Mouse (Mus musculus): ENCODE measurements at regions not wholly inside any gene's neighbourhood (a gene's known extent, or its start where the extent isn't known, plus 50 kb on each side); places are given as distances from the start of the nearest gene placed in this dataset.

DNA sequence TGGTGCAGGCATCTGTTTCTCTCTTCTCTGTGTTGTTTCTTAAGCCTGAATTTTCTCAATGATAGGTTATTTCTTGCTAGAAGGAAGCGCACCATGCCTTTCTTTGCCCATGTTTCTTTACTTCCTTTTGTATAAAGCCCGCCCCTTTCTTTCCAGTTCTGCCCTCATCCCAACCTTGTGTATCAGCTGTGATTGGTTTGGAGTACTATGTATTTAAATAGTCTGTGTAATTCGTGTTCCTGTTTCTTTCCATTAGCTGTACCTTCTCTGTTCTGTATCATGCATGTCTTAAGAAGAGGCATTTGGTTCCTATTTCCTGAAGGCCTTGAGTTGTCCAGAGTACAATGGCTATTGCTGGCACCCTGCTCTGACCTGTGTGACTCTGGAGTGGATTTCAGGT lies 166.9 kb downstream of the Kcnrg start:
- Histone ChIP-seq H3K4me2 (ENCODE audit: low read depth, low read length, poor library complexity, severe bottlenecking) (no peak overlapping the region), H3K4me1 (ENCODE audit: insufficient read depth, low read length) (no peaks in the 10 kb centered on the region), H3K9ac (replicated peaks; ENCODE audit: low read length, poor library complexity, severe bottlenecking) (no peak overlapping the region), H3K27ac (ENCODE audit: low read depth, low read length) (no peak overlapping the region), H3K36me3 (ENCODE audit: insufficient read depth, low read length) (no peaks in the 10 kb centered on the region), H3K27me3 (ENCODE audit: insufficient read depth, low read length) (no peaks in the 10 kb centered on the region), H3K4me3 (ENCODE audit: low read depth, low read length) (no peak overlapping the region), H3K9me3 (ENCODE audit: low read length) (no peaks in the 10 kb centered on the region)
- ATAC-seq (ENCODE audit: low FRiP score) (no peak), DNase-seq (ENCODE audit: low spot score) (no peak)
- no peak for TF ChIP-seq CTCF (IDR thresholded peaks at IDR 0.05)
- WGBS: 87% methylated on average over 3 of the region's 3 CpGs

GRCm38 (mm10) chr14:61778618-61779017 lies 171.4 kb downstream of the Kcnrg start:
- 83% methylated on average over 5 of the region's 5 CpGs for WGBS
- ATAC-seq (ENCODE audit: low FRiP score): no peak
- no peak for TF ChIP-seq CTCF (IDR thresholded peaks at IDR 0.05)

DNA sequence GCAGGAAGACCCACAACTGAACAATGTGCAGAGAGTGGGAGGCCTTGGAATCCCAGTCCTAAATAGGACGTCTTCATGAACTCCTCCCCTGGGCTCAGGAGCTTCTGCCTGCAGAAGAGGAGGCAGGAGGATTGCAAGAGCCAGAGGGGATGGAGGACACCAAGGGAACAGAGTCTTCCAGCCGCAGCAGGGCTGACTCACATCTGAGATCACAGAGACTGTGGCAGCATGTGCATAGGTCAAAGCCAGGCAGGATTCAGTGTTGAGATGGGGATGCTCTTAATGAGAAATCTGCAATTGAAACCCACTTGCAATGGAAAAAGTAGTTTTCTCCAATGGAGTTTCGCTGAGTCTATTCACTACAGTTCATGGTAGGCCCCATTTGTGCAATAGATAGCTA lies 175.9 kb downstream of the Kcnrg start:
- no peak for TF ChIP-seq CTCF (IDR thresholded peaks at IDR 0.05)
- Histone ChIP-seq H3K4me1 (ENCODE audit: insufficient read depth, low read length) (no peaks in the 10 kb centered on the region), H3K4me3 (ENCODE audit: low read depth, low read length) (no peak overlapping the region), H3K36me3 (ENCODE audit: insufficient read depth, low read length) (no peaks in the 10 kb centered on the region), H3K27ac (ENCODE audit: low read depth, low read length) (no peak overlapping the region), H3K27me3 (ENCODE audit: insufficient read depth, low read length) (no peaks in the 10 kb centered on the region), H3K9me3 (ENCODE audit: low read length) (no peaks in the 10 kb centered on the region), H3K9ac (replicated peaks; ENCODE audit: low read length, poor library complexity, severe bottlenecking) (no peak overlapping the region), H3K4me2 (ENCODE audit: low read depth, low read length, poor library complexity, severe bottlenecking) (no peak overlapping the region)
- WGBS: 83% methylated on average over 3 of the region's 3 CpGs
- ATAC-seq (ENCODE audit: low FRiP score): no peak
- DNase-seq (ENCODE audit: low spot score): no peak

More at GRCm38 (mm10) chr14:61778618-61779017, 171.4 kb downstream of the Kcnrg start:
- Histone ChIP-seq H3K4me3 (ENCODE audit: low read depth, low read length) (no peak overlapping the region), H3K27ac (ENCODE audit: low read depth, low read length) (no peak overlapping the region), H3K4me2 (ENCODE audit: low read depth, low read length, poor library complexity, severe bottlenecking) (no peak overlapping the region), H3K9me3 (ENCODE audit: low read length) (no peaks in the 10 kb centered on the region), H3K4me1 (ENCODE audit: insufficient read depth, low read length) (no peaks in the 10 kb centered on the region), H3K27me3 (ENCODE audit: insufficient read depth, low read length) (no peaks in the 10 kb centered on the region), H3K36me3 (ENCODE audit: insufficient read depth, low read length) (no peaks in the 10 kb centered on the region), H3K9ac (replicated peaks; ENCODE audit: low read length, poor library complexity, severe bottlenecking) (no peak overlapping the region)
- DNase-seq (ENCODE audit: low spot score): no peak

DNA sequence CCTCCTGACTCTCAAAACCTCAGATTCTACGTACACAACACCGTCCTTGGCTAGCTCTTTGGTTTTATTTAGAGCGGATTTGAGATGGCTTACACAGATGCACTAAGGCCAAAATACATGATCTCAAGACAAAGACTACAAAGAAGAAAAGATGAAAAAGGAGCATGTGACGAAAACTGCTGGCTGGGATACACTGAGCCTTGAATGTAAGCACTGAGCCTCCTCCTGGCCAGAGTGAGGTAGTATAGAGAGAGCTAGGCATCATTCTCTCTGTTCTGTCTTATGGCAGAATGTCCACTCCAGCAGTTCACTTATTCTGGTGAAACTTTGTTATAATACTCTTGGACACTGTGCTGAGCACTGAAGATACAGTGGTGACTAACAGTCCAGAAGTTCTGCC lies 177.4 kb downstream of the Kcnrg start:
- Histone ChIP-seq H3K9ac (replicated peaks; ENCODE audit: low read length, poor library complexity, severe bottlenecking) (no peak overlapping the region), H3K27ac (ENCODE audit: low read depth, low read length) (no peak overlapping the region), H3K27me3 (ENCODE audit: insufficient read depth, low read length) (no peaks in the 10 kb centered on the region), H3K4me3 (ENCODE audit: low read depth, low read length) (no peak overlapping the region), H3K36me3 (ENCODE audit: insufficient read depth, low read length) (no peaks in the 10 kb centered on the region), H3K4me2 (ENCODE audit: low read depth, low read length, poor library complexity, severe bottlenecking) (no peak overlapping the region), H3K9me3 (ENCODE audit: low read length) (no peaks in the 10 kb centered on the region), H3K4me1 (ENCODE audit: insufficient read depth, low read length) (no peaks in the 10 kb centered on the region)
- TF ChIP-seq CTCF (IDR thresholded peaks at IDR 0.05): no peak
- ATAC-seq (ENCODE audit: low FRiP score): no peak
- DNase-seq (ENCODE audit: low spot score): no peak
- 76% methylated on average over 4 of the region's 4 CpGs for WGBS

DNA sequence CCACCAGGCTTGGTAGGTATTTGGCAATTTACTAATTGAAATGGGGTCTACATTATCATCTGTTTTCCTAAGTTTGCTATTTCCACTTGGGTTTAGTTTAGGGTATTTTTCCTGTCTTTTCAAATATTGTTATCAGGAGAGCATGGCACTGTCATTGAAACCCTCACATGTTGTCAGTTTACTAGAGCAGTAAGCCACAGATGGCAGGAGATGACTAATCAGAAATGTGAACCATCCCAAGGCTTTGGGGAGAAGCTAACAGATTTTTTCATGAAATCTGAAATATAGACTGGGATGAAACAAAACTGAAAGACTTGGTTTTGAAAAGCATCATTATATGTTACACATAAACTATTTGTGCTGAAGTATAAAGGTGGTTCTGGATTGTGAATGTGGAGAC lies 178.8 kb downstream of the Kcnrg start:
- Histone ChIP-seq H3K4me1 (ENCODE audit: insufficient read depth, low read length) (no peaks in the 10 kb centered on the region), H3K27me3 (ENCODE audit: insufficient read depth, low read length) (no peaks in the 10 kb centered on the region), H3K9me3 (ENCODE audit: low read length) (no peaks in the 10 kb centered on the region), H3K27ac (ENCODE audit: low read depth, low read length) (no peak overlapping the region), H3K4me2 (ENCODE audit: low read depth, low read length, poor library complexity, severe bottlenecking) (no peak overlapping the region), H3K9ac (replicated peaks; ENCODE audit: low read length, poor library complexity, severe bottlenecking) (no peak overlapping the region), H3K4me3 (ENCODE audit: low read depth, low read length) (no peak overlapping the region), H3K36me3 (ENCODE audit: insufficient read depth, low read length) (no peaks in the 10 kb centered on the region)
- no peak for TF ChIP-seq CTCF (IDR thresholded peaks at IDR 0.05)
- ATAC-seq (ENCODE audit: low FRiP score) (no peak), DNase-seq (ENCODE audit: low spot score) (no peak)

GRCm38 (mm10) chr14:61787746-61788145 lies 180.5 kb downstream of the Kcnrg start:
- no peaks in the 10 kb centered on the region for H3K36me3 ChIP-seq (ENCODE audit: insufficient read depth, low read length)
- H3K4me1 ChIP-seq (ENCODE audit: insufficient read depth, low read length): no peaks in the 10 kb centered on the region
- DNase-seq (ENCODE audit: low spot score): no peak
- no peaks in the 10 kb centered on the region for H3K9me3 ChIP-seq (ENCODE audit: low read length)
- WGBS: 88% methylated on average over 4 of the region's 4 CpGs
- H3K27me3 ChIP-seq (ENCODE audit: insufficient read depth, low read length): no peaks in the 10 kb centered on the region
- ATAC-seq (ENCODE audit: low FRiP score): no peak
- no peak overlapping the region for H3K9ac ChIP-seq (replicated peaks; ENCODE audit: low read length, poor library complexity, severe bottlenecking)
- TF ChIP-seq CTCF (IDR thresholded peaks at IDR 0.05): no peak
- H3K27ac ChIP-seq (ENCODE audit: low read depth, low read length): no peak overlapping the region
- H3K4me3 ChIP-seq (ENCODE audit: low read depth, low read length): no peak overlapping the region
- no peak overlapping the region for H3K4me2 ChIP-seq (ENCODE audit: low read depth, low read length, poor library complexity, severe bottlenecking)
